Mouse (Mus musculus): Measurements from ENCODE around the gene Psap. TPM values are rescaled to one million over a fixed set of nuclear protein-coding genes. Genes with fewer than 3 reads are reported as not detected.
A peak's percentile ranks its signal among the peaks of the same experiment; 100 is the strongest.

Gene Psap
- polyA plus RNA-seq, 1 experiment = 443 TPM

DNA sequence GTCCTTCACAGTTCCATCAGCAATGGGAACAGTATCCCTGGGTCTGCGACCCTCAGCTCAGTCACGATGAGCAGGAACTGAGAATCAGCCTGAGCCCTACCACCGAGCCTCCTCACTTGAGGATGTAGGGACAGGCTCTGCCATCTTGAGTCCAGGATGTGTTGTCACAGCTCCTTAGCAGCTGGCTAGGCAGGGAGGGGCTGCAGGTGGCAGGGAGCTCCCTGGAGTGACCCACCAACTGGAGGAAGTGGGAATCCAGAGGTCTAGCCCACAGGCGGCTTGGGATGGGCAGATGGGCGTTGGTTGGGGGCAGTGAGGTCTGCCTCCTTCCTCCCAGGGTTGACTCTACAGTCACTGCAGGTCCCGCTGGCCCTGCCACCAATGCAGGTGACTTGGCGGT, 14.1 kb upstream of the Psap start:
- TF ChIP-seq POLR2A (IDR thresholded peaks at IDR 0.05; ENCODE audit: low read depth, low read length) (no peak), CTCF (IDR thresholded peaks at IDR 0.05; ENCODE audit: extremely low read depth, insufficient read length, insufficient replicate concordance, low read depth, low read length) (no peak)
- Histone ChIP-seq H3K4me1 (ENCODE audit: control insufficient read depth, insufficient read depth, insufficient read length, low read length) (peaks cover 2% of the 10 kb centered on the region), H3K27me3 (ENCODE audit: control insufficient read depth, insufficient read depth, low read length) (no peaks in the 10 kb centered on the region), H3K4me3 (ENCODE audit: low read depth, low read length) (no peak overlapping the region), H3K36me3 (ENCODE audit: control insufficient read depth, insufficient read depth, low read length) (no peaks in the 10 kb centered on the region), H3K27ac (ENCODE audit: insufficient read depth, low read depth, low read length) (no peak overlapping the region)
- WGBS = 81% methylated on average over 7 of the region's 7 CpGs

DNA sequence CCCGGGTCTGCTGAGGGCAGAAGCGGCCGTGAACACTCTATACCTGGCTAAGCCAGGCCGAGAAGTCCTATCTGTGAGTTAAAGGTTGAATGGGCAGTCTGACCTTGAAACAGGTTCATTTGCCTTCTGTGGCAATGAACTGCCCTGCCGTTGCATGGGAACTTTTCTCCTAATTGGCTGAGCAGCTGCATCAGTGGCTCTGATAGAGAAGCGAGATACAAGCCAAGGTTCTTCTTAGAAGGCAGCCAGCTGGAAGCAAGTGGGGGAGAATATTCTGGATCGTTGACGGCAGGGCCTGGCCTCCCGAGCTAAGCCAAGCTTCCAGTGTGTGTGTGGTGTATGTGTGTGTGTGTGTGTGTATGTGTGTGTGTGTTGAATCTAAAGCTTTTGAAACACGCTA, 12.2 kb upstream of the Psap start:
- Histone ChIP-seq H3K4me1 (ENCODE audit: control insufficient read depth, insufficient read depth, insufficient read length, low read length) (peaks cover 2% of the 10 kb centered on the region; the same call in 1 of the 2 replicates), H3K27ac (ENCODE audit: insufficient read depth, low read depth, low read length) (no peak overlapping the region), H3K27me3 (ENCODE audit: control insufficient read depth, insufficient read depth, low read length) (no peaks in the 10 kb centered on the region), H3K4me3 (ENCODE audit: low read depth, low read length) (no peak overlapping the region), H3K36me3 (ENCODE audit: control insufficient read depth, insufficient read depth, low read length) (no peaks in the 10 kb centered on the region)
- TF ChIP-seq POLR2A (IDR thresholded peaks at IDR 0.05; ENCODE audit: low read depth, low read length) (no peak), CTCF (IDR thresholded peaks at IDR 0.05; ENCODE audit: extremely low read depth, insufficient read length, insufficient replicate concordance, low read depth, low read length) (no peak)
- WGBS = 57% methylated on average over 10 of the region's 10 CpGs

DNA sequence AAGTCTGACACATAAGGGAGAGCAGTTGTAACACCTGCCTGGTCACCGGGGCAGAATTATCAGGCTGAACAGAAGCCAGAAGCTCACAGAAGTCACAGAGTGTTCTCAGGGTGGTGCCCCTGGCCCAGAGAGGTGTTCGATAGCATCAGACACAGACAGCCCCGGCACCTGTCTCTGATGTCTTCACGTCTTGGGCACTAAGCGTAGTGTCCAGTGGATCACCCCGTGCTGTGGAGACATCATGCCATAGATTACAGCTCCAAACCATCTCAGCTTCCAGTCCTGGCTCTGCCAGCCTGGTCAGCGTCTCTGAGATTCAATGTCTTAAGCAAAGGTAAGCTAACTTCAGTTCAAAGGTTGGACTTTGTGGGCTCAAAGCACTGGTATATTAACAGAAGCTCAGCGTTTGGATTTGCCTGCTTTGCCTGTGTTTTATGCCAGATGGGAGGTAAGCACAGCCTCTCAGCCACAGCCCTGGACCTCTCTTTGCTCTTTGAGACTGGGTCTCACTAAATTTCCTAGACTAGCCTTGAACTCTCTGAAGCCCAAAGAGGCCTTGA, 10.5 kb upstream of the Psap start:
- Histone ChIP-seq H3K27ac (ENCODE audit: insufficient read depth, low read depth, low read length) (no peak overlapping the region), H3K4me1 (ENCODE audit: control insufficient read depth, insufficient read depth, insufficient read length, low read length) (peaks cover 7% of the 10 kb centered on the region; the same call in 1 of the 2 replicates), H3K36me3 (ENCODE audit: control insufficient read depth, insufficient read depth, low read length) (no peaks in the 10 kb centered on the region), H3K27me3 (ENCODE audit: control insufficient read depth, insufficient read depth, low read length) (no peaks in the 10 kb centered on the region), H3K4me3 (ENCODE audit: low read depth, low read length) (no peak overlapping the region)
- TF ChIP-seq CTCF (IDR thresholded peaks at IDR 0.05; ENCODE audit: extremely low read depth, insufficient read length, insufficient replicate concordance, low read depth, low read length) (no peak), POLR2A (IDR thresholded peaks at IDR 0.05; ENCODE audit: low read depth, low read length) (no peak)
- WGBS = 47% methylated on average over 8 of the region's 8 CpGs

DNA sequence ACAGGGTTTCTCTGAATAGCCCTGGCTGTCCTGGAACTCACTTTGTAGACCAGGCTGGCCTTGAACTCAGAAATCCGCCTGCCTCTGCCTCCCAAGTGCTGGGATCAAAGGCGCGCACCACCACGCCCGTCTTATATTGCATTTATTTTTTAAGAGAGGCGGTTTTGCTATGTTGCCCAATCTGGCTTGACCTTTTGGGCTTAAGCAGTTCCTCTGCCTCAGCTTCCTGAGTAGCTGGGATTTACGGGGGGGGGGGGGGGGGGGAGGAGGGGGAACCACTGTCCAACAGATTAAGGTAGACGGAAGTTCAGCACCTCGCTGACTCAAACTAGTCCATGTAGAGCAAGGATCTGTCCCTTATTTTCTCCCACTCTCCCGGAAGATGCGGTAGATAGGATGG, 8.7 kb upstream of the Psap start:
- H3K27ac ChIP-seq (ENCODE audit: insufficient read depth, low read depth, low read length) = no peak overlapping the region; the same call in 1 of the 2 replicates
- WGBS = 80% methylated on average over 11 of the region's 11 CpGs
- peaks cover 4% of the 10 kb centered on the region; the same call in 1 of the 2 replicates for H3K4me1 ChIP-seq (ENCODE audit: control insufficient read depth, insufficient read depth, insufficient read length, low read length)
- H3K4me3 ChIP-seq (ENCODE audit: low read depth, low read length) = no peak overlapping the region
- H3K27me3 ChIP-seq (ENCODE audit: control insufficient read depth, insufficient read depth, low read length) = no peaks in the 10 kb centered on the region
- no peaks in the 10 kb centered on the region for H3K36me3 ChIP-seq (ENCODE audit: control insufficient read depth, insufficient read depth, low read length)
- TF ChIP-seq POLR2A (IDR thresholded peaks at IDR 0.05; ENCODE audit: low read depth, low read length) (no peak), CTCF (IDR thresholded peaks at IDR 0.05; ENCODE audit: extremely low read depth, insufficient read length, insufficient replicate concordance, low read depth, low read length) (no peak)

DNA sequence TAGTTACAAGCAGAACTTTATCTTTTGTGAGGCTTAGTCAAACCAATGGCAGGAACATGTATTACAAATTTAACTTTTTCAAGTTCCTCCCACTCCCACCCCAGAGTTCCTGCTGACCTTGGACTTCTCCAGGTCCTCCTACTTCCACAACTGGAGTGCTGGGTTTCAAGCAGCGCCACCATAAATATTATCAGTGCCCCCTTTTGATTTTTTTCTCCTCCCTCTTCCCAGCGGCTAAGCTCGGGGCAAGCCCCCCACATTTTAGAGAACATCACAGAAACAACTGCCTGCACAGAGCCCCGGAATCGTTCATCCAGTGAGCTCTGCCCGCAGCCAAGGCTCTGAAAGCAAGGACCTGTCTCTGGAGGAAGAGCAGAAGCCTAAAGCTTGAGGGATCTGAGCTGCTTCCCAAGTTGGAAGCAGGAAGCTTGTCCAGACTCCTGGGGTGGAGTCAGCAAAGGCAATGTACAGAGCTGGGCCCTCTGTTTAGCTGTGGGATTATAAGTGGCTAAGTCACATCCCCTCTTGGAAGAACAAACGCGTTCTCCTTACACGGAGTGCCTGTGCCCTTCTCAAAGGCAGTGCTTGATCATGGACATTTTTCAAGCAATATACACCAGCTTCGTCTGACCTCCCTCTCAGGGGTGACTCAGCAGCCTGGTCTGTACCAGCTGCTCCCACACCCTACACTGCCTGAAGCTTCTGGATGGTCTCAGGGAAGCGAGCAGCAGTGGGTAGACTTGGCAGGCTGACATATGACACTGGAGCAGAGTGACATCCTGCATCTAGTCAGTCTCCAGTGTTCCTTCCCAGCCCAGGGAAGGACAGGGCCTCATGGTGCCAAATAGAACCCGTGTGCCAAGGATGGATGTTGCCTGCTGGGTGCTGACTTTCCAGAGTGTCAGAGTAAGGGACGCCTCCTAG, 8.0 kb upstream of the Psap start:
- H3K4me1 ChIP-seq (ENCODE audit: control insufficient read depth, insufficient read depth, insufficient read length, low read length) = peaks cover 4% of the 10 kb centered on the region; the same call in 1 of the 2 replicates
- no peak for TF ChIP-seq CTCF (IDR thresholded peaks at IDR 0.05; ENCODE audit: extremely low read depth, insufficient read length, insufficient replicate concordance, low read depth, low read length)
- no peak overlapping the region for H3K4me3 ChIP-seq (ENCODE audit: low read depth, low read length)
- no peaks in the 10 kb centered on the region for H3K27me3 ChIP-seq (ENCODE audit: control insufficient read depth, insufficient read depth, low read length)
- no peaks in the 10 kb centered on the region for H3K36me3 ChIP-seq (ENCODE audit: control insufficient read depth, insufficient read depth, low read length)
- 69% methylated on average over 13 of the region's 13 CpGs for WGBS
- H3K27ac ChIP-seq (ENCODE audit: insufficient read depth, low read depth, low read length) = peak overlapping the region; percentile 18; the same call in 1 of the 2 replicates

DNA sequence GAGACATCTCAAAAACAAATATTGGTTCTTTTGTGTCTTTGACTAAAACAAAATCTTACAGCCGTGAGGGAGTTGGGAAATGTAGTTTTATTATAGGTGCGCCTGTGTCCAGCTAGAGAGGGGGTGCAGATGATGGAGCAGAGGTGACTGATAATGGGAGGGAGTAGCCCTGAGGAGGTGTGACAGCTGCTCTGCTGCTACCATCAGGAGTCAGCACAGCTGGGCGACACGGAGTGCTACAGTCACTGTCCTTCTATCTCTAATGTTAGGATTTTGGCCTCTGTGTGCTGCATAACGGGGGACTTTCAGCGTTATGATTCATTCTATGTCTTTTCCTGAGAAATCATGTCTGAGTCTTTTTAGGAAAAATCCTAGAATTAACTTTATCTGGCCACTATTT, 6.4 kb upstream of the Psap start:
- H3K36me3 ChIP-seq (ENCODE audit: control insufficient read depth, insufficient read depth, low read length) = no peaks in the 10 kb centered on the region
- H3K27ac ChIP-seq (ENCODE audit: insufficient read depth, low read depth, low read length) = no peak overlapping the region
- TF ChIP-seq CTCF (IDR thresholded peaks at IDR 0.05; ENCODE audit: extremely low read depth, insufficient read length, insufficient replicate concordance, low read depth, low read length) (no peak), POLR2A (IDR thresholded peaks at IDR 0.05; ENCODE audit: low read depth, low read length) (no peak)
- H3K4me1 ChIP-seq (ENCODE audit: control insufficient read depth, insufficient read depth, insufficient read length, low read length) = peaks cover 4% of the 10 kb centered on the region; the same call in 1 of the 2 replicates
- no peaks in the 10 kb centered on the region for H3K27me3 ChIP-seq (ENCODE audit: control insufficient read depth, insufficient read depth, low read length)
- WGBS = 28% methylated on average over 6 of the region's 6 CpGs
- no peak overlapping the region for H3K4me3 ChIP-seq (ENCODE audit: low read depth, low read length)

DNA sequence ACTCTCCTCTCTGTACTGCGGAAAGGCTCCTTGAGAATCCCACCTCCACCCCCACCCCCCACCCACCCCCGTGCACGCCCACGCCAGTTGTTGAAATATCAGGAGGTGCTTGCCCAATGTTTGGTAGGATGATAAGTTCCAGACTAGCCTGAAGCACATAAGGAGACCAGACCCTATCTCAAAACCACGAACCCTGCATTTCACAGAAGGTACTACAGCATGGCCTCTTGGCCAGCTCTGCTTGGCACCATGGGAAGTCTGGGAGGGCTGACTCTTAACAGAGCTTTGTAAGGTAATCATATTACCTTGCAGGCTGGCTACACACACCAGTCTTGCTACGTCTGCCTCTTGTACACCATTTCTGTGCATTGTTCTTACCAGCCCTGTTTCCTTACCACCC, 5.2 kb upstream of the Psap start:
- Histone ChIP-seq H3K4me1 (ENCODE audit: control insufficient read depth, insufficient read depth, insufficient read length, low read length) (peaks cover 4% of the 10 kb centered on the region; the same call in 1 of the 2 replicates), H3K36me3 (ENCODE audit: control insufficient read depth, insufficient read depth, low read length) (no peaks in the 10 kb centered on the region), H3K4me3 (ENCODE audit: low read depth, low read length) (no peak overlapping the region), H3K27me3 (ENCODE audit: control insufficient read depth, insufficient read depth, low read length) (no peaks in the 10 kb centered on the region), H3K27ac (ENCODE audit: insufficient read depth, low read depth, low read length) (no peak overlapping the region)
- 34% methylated on average over 6 of the region's 6 CpGs for WGBS
- TF ChIP-seq CTCF (IDR thresholded peaks at IDR 0.05; ENCODE audit: extremely low read depth, insufficient read length, insufficient replicate concordance, low read depth, low read length) (no peak), POLR2A (IDR thresholded peaks at IDR 0.05; ENCODE audit: low read depth, low read length) (no peak)
